Mouse (Mus musculus) frontal cortex, postnatal 14 days (tissue): ENCODE results near the gene Rpgrip1l.

Experiments used
- DNase-seq, 2 experiments: peaks; one replicate each; pipeline ENCODE4 v3.0.0; 2022; ENCODE audit warnings: low spot score in 2 of 2

Rpgrip1l gene

DNA sequence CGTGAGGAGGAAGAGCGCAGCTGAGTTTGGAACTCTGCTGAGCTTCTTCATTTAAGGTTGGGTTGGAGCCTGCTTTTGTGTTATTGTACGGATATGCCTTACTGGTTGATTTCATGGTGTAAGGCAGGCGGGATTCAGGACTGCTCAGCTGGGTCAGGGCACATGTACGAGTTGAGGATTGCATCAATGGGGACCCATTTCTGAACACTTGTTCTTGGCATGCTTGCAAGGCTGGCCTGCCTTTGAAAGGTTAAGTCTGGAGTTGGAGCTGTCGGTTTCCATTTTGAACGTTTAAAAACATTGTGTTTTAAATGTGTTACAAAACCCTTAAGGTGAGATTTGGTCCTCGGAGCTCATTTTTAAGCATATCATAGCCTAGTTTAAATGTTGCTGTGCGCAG lies 16.0 kb upstream of the Rpgrip1l start:
- DNase-seq, result no peak

DNA sequence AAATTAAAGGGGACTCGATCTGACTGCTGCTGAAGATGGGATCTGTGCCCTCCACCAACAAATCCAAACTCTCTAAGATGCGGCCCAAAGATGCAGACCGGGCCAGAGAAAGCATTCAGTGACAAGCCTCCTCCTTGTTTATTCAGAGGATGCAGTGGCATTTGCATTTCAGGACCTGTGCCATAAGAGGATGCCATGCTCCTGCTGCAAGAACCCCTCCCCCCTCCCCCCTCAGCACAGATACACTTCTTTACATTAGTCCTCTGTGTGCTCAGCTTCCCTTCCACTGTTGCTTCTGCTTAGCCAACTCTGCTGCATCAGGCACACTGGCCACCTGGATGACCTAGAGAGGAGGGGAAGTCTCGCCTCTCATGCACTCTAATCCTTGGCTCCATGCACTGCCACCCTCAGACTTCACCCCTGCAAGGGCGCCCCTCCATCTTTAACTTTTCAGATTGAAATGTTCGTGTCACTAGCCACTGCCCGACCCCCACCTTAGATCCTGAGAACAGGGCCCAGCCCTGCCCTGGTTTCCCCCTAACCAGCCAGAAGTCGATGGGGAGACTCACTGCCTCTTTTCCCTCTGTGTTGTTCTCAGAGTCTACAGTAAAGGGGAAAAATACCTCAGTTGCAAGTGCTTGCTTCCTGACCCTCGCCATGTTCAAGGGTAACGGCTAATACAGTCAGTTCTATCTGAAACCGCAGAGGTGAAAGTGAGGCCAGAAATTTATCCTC lies 14.6 kb upstream of the Rpgrip1l start:
- no peak for DNase-seq

DNA sequence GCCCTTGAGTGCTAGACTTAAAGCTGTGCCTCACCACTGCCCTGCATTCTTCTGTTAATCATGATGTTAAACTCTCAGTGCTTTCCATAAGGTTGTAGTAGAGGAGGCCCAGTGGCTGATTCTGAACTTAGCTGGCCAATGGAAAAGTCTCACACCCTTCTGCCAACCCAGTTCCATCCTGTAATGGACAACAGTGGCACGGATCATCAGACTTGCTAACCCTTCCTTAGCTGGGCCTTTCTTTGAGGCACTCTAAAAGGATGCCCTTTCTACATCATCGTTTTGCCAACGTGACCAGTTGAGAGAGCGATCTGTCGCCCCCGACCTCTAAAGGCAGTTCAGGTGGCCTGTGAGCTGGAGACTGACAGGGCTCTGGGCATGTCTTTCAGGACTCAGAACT lies 13.9 kb upstream of the Rpgrip1l start:
- no peak for DNase-seq

DNA sequence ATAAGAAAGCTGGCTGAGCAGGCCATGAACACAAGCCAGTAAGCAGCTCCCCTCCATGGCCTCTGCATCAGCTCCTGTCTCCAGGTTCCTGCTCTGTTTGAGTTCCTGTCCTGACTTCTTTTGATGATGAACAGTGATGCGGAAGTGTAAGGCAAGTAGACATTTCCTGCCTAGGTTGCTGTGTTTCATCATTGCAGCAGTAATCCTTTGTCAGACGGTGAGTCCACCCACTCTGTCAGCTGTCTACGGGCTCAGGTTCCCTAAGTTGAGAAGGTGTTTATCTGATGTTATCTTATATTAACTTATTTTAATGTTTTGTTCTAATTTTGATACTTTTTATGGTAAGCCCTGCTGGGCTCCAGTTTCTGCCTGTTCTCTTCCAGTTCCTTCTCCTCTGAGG lies 13.0 kb upstream of the Rpgrip1l start:
- DNase-seq, result no peak

DNA sequence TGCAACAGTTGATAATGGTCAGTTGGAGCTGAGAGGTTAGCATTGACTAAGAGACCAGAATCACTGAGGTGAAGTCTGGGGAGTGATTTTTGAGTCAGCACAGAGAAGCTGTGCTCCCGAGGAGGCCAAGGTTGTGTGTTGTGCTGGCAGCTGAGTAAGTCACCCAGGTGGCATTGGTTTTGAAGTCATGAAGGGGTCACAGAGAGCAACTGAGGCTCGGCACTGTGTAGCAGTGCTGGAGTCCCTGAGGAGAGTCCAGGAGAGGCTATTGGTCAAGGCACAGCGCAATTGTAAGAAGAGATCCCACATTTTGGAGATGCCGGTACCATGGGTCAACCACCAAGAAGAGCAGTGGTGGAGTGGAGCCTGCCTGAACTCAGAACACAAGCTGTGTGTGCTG lies 11.9 kb upstream of the Rpgrip1l start:
- DNase-seq, result no peak

DNA sequence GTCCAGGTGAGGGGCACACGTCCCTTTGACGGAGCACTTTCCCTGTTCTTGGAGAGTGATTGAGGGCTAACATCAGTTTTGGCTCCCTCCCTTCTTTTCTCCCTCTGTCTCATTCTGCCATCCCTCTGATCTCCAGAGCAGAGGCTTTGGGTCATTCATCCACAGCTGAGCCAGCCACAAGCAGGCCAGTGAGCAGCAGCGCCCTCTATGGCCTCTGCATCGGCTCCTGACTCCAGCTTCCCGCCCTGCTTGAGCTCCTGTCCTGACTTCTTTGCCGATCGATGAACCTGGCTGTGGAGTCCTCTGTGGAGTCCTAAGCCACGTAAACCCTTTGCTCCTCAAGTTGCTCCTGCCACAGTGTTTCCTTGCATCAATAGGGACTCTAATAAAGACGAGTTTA lies 11.2 kb upstream of the Rpgrip1l start:
- DNase-seq, result no peak

DNA sequence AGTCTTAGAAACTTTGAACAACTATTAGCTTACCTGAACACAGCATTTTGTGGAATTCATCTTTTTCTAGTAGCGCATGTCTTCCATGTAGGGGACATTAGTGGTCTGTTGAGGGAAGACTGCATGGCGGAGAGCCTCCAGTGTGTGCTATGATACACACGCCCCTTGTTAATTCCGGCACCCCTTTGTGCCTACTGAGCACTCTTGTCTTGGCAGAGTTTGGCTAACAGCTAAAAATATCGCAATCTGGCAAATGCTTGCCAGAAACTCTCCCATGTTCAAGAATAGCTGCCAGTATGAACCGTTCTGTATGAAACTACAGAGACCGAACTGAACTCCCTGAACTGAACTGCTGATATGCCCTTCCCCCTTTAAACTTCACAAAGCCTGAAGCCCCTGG lies 10.4 kb upstream of the Rpgrip1l start:
- no peak for DNase-seq

DNA sequence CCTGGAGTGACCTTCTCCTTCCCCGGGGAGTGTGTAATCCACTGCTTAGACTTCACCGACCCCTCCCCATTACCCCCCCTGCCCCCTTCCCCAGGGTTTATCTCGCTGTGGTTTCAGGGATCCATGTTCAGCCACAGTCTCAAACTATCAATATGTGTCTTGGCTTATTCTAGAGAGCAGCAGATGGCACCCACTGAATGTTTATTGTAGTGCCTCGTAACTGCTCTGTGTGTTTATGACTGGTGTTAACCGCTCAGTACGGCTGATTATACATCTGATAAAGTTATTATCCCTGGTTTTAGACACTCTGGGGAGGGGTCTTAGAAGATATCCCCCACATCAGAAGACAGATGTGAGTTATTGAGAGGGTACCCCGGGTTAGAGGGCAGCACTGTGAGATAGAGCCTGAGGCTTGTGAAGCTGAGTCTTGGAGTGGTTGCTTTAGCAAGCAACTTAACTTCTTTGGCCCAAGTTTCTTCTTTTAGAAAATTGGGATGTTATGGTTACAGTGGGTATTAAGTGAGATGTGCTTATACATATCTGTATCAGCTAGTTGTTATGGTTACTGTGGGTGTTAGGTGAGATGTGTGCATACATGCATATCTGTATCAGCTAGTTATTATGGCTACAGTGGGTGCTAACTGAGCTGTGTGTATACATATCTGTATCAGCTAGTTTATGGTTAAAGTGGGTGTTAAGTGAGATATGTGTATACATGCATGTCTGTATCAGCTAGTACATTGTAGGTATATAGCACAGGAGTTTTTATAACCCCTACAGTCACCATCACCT lies 6.1 kb upstream of the Rpgrip1l start:
- DNase-seq, result no peak

DNA sequence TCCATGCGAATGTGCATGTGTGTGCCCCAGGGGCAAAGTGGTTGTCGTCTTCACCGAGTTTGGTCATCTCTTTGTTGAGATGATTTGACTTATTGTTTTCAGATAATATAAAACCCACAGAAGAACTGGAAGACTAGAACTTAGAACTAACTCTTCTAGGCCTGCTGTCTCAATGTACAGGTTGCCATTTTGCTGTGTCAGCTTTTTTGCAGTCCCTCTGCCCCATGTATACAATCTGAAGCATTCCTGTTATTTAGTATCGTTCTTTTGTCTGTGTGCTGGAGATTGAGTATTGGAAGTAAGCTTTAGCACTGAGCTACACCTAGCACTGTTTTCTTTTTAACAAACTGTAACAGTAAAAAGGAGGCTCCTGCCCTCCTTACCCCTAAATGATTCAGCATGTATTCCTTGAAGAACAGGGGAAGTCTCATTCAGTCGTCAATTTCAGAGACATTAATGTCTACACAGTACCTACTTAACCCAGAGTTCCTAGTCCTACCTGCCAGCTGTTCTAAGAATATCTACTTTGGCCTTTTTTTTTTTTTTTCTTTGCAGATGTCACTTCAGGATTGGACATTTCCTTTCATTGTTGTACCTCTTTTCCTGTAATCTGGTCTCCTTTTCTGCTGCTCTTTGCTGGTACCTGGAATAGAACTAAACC lies 4.6 kb upstream of the Rpgrip1l start:
- DNase-seq, result no peak

DNA sequence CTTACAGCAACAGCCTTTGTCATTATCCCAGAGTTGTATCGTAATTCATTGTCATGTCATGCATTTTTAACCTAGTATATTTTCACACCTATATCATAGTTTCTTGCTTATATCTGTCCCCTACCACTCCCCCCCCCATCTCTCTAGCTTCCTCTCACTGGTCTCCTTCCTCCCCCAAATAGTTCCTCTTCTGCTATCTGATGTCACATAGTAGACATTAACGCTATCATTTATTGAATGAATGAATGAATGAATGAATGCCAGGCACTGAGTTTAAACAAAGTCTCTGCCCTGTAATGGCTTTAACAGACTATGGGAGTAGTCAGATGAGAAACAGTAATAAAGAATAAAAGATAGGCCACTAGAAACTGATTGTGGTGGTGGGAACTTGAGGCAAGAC lies 720 bp downstream of the Rpgrip1l start:
- DNase-seq, result no peak

DNA sequence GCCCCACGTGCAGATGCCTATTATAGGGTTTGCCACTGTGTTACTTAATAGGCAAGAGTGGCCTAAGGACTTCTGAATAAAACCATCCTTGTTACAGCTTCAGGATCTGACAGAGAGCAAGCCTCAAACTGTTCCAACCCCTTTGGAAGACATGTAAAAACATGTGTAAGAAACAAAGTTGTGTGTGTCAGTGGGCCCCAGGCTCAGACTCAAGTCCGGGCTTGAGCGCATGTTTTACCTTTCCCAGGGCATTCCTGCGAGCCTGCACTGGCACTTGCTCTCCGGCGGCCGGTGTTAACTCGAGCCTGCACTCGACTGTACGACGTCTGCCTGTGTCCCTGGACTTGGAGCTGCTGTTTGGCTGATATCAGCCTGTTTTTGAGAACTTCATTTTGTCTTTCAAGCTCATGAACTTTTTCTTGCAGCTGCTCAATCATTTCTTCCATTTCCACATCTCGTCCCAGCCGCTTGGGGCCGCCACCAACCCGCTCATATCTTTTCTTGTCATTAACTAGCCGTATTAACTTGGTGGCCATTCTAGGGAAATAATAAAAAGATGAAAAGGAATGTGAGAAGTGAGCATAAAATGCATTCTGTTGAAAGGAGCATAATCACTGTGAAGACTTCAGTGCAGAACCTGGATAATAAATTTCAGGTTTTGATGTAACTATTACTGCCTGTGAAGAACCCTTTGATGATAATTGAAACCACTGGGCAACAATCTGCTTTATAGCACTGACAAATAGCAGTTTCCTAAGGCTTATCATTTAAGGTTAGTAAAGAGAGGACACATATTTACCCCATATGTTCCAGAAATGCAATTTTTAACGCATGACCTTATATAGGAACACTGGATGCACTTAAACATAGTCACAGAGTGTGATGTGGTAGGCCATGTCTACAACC lies 8.3 kb downstream of the Rpgrip1l start:
- DNase-seq, result no peak

DNA sequence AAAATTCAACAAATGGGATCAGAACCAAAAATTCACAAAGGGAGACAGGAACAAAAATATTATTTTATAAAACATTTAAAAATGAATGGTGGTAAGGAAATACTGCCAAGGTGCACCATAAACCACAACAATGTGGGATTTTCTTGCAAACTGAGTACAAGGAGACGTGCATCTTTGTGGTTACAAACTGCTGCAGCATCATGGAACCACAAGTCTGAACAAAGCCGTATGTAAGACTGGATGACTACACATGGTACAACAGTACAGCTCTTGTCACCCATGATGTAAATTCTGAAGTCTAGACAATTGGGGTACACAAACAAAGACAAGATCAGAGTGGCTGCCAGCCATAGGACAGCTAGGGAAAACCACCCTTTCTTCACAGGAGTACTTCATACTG lies 14.4 kb downstream of the Rpgrip1l start:
- DNase-seq, result no peak

DNA sequence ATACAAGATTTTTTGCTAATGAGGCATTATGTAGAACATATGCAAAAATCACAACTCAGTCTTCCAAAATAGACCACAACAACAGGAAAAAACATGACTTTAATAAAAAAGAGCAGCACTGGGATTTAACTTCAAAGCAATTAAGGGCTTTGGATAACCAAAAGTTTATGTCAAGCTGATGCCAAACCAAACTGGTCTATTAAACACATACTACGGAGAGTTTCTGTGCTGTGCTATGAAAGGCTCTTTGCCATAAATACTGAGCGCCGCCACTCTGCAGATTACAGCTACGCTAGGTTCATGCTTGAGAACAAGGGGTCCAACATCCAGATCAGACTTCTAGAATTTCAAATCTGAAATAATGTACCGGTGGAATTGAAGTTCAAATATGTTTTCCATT lies 17.3 kb downstream of the Rpgrip1l start:
- no peak for DNase-seq

DNA sequence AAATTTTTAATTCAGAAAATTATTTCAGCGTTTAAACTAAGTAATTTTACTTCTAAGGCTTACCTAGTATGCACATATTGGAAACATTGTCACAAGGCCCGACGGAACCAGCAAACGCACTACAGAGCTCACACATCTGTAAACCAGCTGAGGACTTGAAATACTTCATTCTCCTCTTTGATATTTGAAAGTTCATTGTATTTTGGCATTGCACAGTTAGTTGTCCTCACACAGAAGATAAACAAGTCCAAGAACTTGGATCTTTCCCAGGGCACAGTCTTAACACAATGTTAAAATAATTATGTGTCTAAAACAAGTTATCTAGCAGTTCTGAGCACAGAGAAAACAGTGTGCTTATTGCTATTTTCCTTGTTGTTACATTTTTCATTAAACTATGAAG lies 22.5 kb downstream of the Rpgrip1l start:
- DNase-seq, result no peak

DNA sequence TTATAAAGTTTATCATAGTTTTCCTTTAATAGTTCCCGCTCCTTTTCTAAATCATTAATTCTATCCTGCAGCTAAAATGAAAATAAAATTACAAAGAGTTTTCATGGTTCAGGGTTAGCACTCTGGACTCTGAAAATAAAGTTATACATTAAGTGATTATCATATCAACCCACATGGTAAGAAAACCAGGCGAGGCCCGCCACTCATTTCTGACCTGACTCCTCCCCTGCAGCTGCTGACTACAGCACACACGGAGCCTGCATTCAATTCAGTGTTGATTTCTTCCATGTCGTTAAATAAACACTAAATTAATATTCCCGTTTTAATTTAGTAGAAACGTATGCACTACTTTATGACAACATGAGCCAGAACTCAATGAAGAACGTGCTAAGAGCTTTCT lies 26.8 kb downstream of the Rpgrip1l start:
- no peak for DNase-seq

DNA sequence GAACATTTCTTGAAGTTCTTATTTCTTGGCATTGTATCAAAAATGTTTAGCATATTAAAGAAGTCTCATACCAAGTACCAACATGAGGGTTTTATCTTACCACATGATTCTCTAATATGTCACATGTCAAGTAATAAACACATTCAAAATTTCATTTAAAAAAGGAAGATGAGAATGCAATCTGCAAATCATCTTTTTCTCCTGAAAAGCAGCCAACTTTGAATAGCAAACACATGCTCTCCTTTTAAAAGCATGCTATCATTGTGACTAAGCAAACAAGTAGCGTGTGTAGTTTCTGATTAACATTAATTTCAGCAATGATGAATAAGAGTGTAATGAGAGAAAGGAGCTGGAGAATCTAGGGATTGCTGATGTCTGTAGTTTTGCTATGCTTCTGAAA lies 29.2 kb downstream of the Rpgrip1l start:
- no peak for DNase-seq

DNA sequence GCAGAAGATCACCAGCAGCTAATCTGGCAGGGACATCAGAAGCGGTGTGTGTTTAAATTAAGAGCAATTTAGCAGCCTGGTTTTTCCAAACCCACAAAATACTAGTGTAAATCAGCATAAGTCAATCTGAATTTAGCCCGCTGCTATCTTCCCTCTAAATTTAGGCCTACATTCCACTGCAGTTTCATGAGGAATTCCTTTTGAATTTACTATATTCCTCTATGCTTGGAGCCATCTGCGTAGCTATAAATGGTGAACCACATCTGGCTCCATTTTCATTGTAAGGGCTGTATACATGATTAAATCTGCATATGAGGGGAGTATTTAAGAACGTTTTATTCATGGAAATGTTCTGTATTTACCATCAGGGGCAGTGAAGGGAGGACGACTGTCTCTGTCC lies 30.4 kb downstream of the Rpgrip1l start:
- no peak for DNase-seq

DNA sequence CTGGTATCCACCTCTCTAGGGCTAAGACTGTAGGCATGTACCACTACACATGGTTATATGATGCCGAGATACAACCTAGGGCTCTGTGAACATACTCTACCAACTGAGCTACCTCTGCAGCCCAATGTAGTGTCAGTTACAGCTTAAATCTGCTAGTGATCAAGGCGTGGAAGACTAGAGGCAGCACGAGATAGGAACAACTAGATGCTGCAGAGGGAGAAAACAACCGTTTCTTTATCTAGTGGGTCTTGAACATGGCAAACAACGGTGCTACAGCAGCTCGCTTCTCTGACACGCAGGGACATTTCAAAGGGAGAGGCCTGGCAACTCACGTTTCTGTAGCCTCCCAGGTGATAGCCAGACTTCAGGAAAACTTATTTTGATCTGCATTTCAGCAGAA lies 31.5 kb downstream of the Rpgrip1l start:
- no peak for DNase-seq

DNA sequence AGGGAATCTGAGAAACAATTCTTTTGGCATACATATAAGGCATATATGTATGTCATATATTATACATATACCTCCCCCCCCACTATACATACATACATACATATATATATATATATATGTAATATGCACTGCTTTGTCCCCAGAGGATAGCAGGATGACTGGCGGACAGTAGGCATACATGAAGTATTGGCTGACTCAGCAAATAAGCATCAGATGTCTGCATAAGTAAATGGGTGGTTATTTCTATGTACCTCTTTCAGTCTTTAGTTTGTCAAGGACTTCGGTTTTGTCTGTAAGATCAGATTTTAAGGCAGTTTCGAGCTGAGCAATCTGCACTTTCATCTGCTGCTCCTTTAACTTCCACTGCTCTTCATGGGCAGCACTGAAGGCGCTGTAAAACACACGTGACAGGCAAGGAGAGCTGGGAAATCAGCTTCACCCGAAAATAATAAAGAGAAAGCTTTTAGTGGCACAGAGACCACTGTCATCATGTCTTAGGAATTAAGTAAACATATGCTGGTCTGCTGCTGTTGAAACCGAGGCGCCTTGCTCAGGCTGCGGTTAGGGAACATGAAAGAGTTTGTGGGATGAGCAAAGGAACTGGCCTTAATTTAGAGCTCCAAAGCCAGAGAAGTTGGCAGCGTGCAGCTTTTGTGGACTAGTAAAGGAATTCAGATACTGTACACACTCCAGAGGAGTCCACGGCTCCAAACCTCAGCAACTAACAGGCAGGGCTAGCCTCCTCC lies 32.4 kb downstream of the Rpgrip1l start:
- no peak for DNase-seq

DNA sequence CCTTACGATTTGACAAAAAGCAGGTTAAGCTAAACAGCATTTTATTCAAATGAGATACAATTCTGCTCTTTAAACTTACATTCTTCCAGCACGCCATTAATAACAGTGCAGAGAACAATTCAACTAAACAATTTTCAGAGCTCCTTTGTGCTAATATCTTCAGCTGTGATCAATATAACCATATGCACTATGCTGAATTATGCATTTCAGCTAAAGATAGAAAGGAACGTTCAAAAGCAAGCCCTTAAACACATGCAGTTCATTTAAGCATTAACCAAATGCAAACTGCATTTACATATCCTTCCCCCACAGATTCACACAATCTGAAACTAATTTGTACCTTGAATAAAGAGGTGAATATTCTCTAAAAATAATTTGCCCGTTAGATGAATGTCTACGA lies 35.0 kb downstream of the Rpgrip1l start:
- DNase-seq, result no peak

DNA sequence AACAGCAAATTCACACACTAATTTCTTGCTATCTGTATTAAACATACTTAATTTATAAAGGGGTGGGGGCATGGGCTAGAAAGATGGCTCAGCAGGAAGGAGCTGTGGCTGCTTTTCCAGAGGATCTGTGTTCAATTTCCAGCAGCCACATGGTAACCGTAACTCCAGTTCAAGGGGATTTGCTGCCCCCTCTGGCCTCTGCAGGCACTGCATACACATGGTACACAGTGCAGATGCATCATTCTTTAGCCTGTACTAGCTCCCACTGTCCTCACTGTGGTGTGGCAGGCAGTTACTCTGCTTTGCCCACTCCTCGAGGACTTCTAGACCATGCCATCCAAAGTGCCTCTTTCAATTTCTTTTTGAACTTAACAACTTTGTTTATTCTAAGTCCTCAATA lies 36.7 kb downstream of the Rpgrip1l start:
- DNase-seq, result no peak
